Mouse (Mus musculus) heart, adult 2 months (tissue): ENCODE data around the gene Camta1. TPM values are rescaled to one million over a fixed set of nuclear protein-coding genes. Genes with fewer than 3 reads are reported as not detected.
A peak's percentile ranks its signal among the peaks of the same experiment; 100 is the strongest.

Experiments used
- DNase-seq, 2 experiments: peaks; one replicate each; pipeline ENCODE4 v3.0.0; 2021
- H3K27ac ChIP-seq: fragments of 200-600 bp; 2 replicates; pipeline ENCODE4 v1.8.1; 2022
- H3K27me3 ChIP-seq: fragments of 200-500 bp; 2 replicates; pipeline ENCODE4 v1.6.1; 2012; ENCODE audit warnings: mild to moderate bottlenecking, low read length, inconsistent platforms, mixed read lengths; ENCODE audit not compliant: control insufficient read depth, insufficient read depth
- H3K36me3 ChIP-seq: fragments of 200-500 bp; 2 replicates; pipeline ENCODE4 v1.6.1; 2012; ENCODE audit warnings: low read length, inconsistent platforms; ENCODE audit not compliant: control insufficient read depth, insufficient read depth
- H3K4me1 ChIP-seq: fragments of 200-500 bp; 2 replicates; pipeline ENCODE4 v1.6.1; 2011; ENCODE audit warnings: low read length; ENCODE audit not compliant: control insufficient read depth, insufficient read depth
- H3K4me3 ChIP-seq: fragments of 200-600 bp; 2 replicates; pipeline ENCODE4 v1.8.1; 2022
- H3K79me2 ChIP-seq: fragments of 200-500 bp; replicated peaks from 2 replicates; pipeline ENCODE4 v1.6.1; 2012; ENCODE audit warnings: mild to moderate bottlenecking, inconsistent platforms, low read length, moderate library complexity, mixed read lengths; ENCODE audit not compliant: control insufficient read depth, insufficient read depth
- H3K9ac ChIP-seq: fragments of 200-500 bp; 2 replicates; pipeline ENCODE4 v1.6.1; 2012; ENCODE audit warnings: low read depth, mild to moderate bottlenecking, control low read depth, inconsistent platforms, low read length, mixed read lengths
- CTCF ChIP-seq: fragments of 200-600 bp; IDR thresholded peaks from 2 replicates; pipeline ENCODE4 v1.8.1; 2022; ENCODE audit warnings: antibody characterized with exemption, mild to moderate bottlenecking, moderate library complexity
- EP300 ChIP-seq: fragments of 200-500 bp; IDR thresholded peaks from 2 replicates; pipeline ENCODE4 v1.6.1; 2011; ENCODE audit warnings: low read depth, low read length, control low read depth; ENCODE audit not compliant: insufficient read depth
- POLR2A ChIP-seq: fragments of 200-500 bp; IDR thresholded peaks from 2 replicates; pipeline ENCODE4 v1.6.1; 2011; ENCODE audit warnings: mild to moderate bottlenecking, low read depth, low read length, control low read depth; ENCODE audit not compliant: insufficient read depth
- WGBS: fragments of 180-500 bp; shearing (Covaris S2); methylation state at CpG from one replicate; pipeline ENCODE4 v1.1.7; 2018; 5-methylcytosine and 5-hydroxymethylcytosine counted together
- intact Hi-C: fragments of 180-260 bp; cut with DNase I; formaldehyde crosslinking; loops from one replicate; pipeline ENCODE4 v1.15.1; 2025
- polyA plus RNA-seq: library from polyadenylated mRNA; depleted of rRNA; stranded (reverse); fragments of >200 nt; gene quantifications from 2 replicates; pipeline ENCODE4 v1.2.3, GENCODE M21; 2012
- total RNA-seq, 2 experiments: library from RNA; stranded (reverse); gene quantifications; 2 replicates each; pipeline ENCODE4 v1.2.3; 2021

Gene Camta1
- total and polyA plus RNA-seq, 3 experiments = 39.4 to 234 (median 208) TPM

DNA sequence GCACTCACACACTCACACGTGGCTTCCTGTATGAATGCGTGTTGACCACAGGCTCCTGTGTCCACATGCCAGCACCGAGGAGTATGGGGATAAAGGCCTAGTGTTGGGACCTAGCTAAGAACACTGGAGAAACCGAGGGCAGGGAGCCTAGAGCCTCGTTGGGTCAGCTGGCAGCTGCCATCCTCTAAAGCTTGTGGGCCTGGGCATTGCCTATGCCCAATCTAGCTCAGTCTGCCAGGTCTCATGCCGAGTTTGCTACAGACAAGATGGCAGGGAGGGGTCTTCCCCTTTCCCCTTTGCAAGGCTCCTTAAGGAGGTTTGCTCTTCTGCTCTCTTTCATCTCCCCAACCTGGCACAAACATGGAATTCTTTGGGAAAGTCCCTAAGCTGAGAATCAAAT is 555.9 kb downstream of the Camta1 start:
- WGBS = 71% methylated on average over 6 of the region's 6 CpGs

GRCm38 (mm10) chr4:151303931-151304330 is 557.7 kb downstream of the Camta1 start:
- Histone ChIP-seq H3K27ac (no peak overlapping the region), H3K4me3 (no peak overlapping the region), H3K36me3 (no peaks in the 10 kb centered on the region), H3K9ac (no peak overlapping the region), H3K27me3 (no peaks in the 10 kb centered on the region), H3K4me1 (no peaks in the 10 kb centered on the region), H3K79me2 (no peaks in the 10 kb centered on the region)
- intact Hi-C loops = loop anchor here (5.0 kb wide), 1 partner anchor 147 kb away; no protein-coding TSS in a partner anchor
- DNase-seq = no peak
- TF ChIP-seq POLR2A (no peak), CTCF (no peak), EP300 (no peak)
- 73% methylated on average over 3 of the region's 3 CpGs for WGBS

More for the DNA sequence above, 555.9 kb downstream of the Camta1 start:
- TF ChIP-seq POLR2A = no peak
- no peak for TF ChIP-seq CTCF
- TF ChIP-seq EP300 = no peak
- DNase-seq = no peak
- no peaks in the 10 kb centered on the region for H3K4me1 ChIP-seq
- H3K4me3 ChIP-seq = no peak overlapping the region
- H3K36me3 ChIP-seq = no peaks in the 10 kb centered on the region
- H3K27me3 ChIP-seq = no peaks in the 10 kb centered on the region
- H3K79me2 ChIP-seq = no peaks in the 10 kb centered on the region
- H3K9ac ChIP-seq = no peak overlapping the region
- H3K27ac ChIP-seq = no peak overlapping the region
- intact Hi-C loops = no loop called here

GRCm38 (mm10) chr4:151303436-151303835 is 558.2 kb downstream of the Camta1 start:
- no peaks in the 10 kb centered on the region for H3K79me2 ChIP-seq
- 62% methylated on average over 5 of the region's 5 CpGs for WGBS
- H3K36me3 ChIP-seq = no peaks in the 10 kb centered on the region
- no peak overlapping the region for H3K4me3 ChIP-seq
- no peaks in the 10 kb centered on the region for H3K4me1 ChIP-seq
- no peak for DNase-seq
- TF ChIP-seq EP300 (no peak), POLR2A (no peak), CTCF (no peak)
- H3K9ac ChIP-seq = no peak overlapping the region
- no peaks in the 10 kb centered on the region for H3K27me3 ChIP-seq
- no peak overlapping the region for H3K27ac ChIP-seq
- intact Hi-C loops = loop anchor here (5.0 kb wide), 1 partner anchor 146 kb away; no protein-coding TSS in a partner anchor

GRCm38 (mm10) chr4:151302195-151303126 is 559.2 kb downstream of the Camta1 start:
- no peaks in the 10 kb centered on the region for H3K79me2 ChIP-seq
- peak; percentile 70 for TF ChIP-seq CTCF
- no peak for TF ChIP-seq POLR2A
- no peak for TF ChIP-seq EP300
- H3K9ac ChIP-seq = no peak overlapping the region
- no peaks in the 10 kb centered on the region for H3K4me1 ChIP-seq
- intact Hi-C loops = loop anchor here (5.0 kb wide), 1 partner anchor 145 kb away; no protein-coding TSS in a partner anchor
- WGBS = 36% methylated on average over 11 of the region's 11 CpGs
- H3K27me3 ChIP-seq = no peaks in the 10 kb centered on the region
- H3K27ac ChIP-seq = no peak overlapping the region
- no peak for DNase-seq
- H3K4me3 ChIP-seq = no peak overlapping the region
- H3K36me3 ChIP-seq = no peaks in the 10 kb centered on the region

- no peak for DNase-seq
- Histone ChIP-seq H3K4me3 (no peak overlapping the region), H3K79me2 (no peaks in the 10 kb centered on the region), H3K36me3 (no peaks in the 10 kb centered on the region), H3K9ac (no peak overlapping the region), H3K4me1 (no peaks in the 10 kb centered on the region), H3K27ac (no peak overlapping the region), H3K27me3 (no peaks in the 10 kb centered on the region)
- TF ChIP-seq CTCF (no peak), EP300 (no peak), POLR2A (no peak)
- intact Hi-C loops = loop anchor here (5.0 kb wide), 1 partner anchor 144 kb away; no protein-coding TSS in a partner anchor
- WGBS = 52% methylated on average over 9 of the region's 9 CpGs
Measured at GRCm38 (mm10) chr4:151301337-151301736, 560.3 kb downstream of the Camta1 start.

DNA sequence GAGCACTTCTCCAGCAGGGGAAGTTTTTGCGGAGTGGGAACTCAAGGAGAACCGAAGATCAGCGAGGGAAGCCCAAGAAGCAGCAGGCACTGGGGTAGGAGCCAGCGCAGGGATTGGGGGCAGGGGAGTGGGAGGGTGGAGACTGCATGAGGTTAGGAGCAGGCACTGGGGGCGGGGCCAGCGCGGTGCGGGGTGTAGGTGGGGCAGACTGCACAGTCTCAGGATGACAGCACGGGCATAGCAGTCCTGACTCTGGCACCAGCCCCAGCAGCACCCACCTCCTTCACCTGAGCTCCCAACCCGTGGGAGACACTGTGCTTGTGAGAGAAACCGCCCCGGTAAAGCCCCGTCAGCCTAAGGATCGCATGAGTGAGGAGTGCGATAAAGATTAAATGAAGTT is 561.0 kb downstream of the Camta1 start:
- TF ChIP-seq POLR2A (no peak), CTCF (no peak), EP300 (no peak)
- no peak overlapping the region for H3K9ac ChIP-seq
- DNase-seq = no peak
- no peak overlapping the region for H3K27ac ChIP-seq
- no peaks in the 10 kb centered on the region for H3K79me2 ChIP-seq
- intact Hi-C loops = loop anchor here (5.0 kb wide), 1 partner anchor 143 kb away; no protein-coding TSS in a partner anchor
- no peak overlapping the region for H3K4me3 ChIP-seq
- no peaks in the 10 kb centered on the region for H3K27me3 ChIP-seq
- H3K4me1 ChIP-seq = no peaks in the 10 kb centered on the region
- WGBS = 23% methylated on average over 15 of the region's 15 CpGs
- H3K36me3 ChIP-seq = no peaks in the 10 kb centered on the region
